Mouse (Mus musculus) adrenal gland, postnatal 36 days (tissue): ENCODE results near the gene Arhgef17. TPM values are rescaled to one million over a fixed set of nuclear protein-coding genes. Genes with fewer than 3 reads are reported as not detected.

Experiments used
- DNase-seq, 2 experiments: peaks; one replicate each; pipeline ENCODE4 v3.0.0; 2021; ENCODE audit warnings: mixed read lengths in 1 of 2
- total RNA-seq, 2 experiments: library from RNA; stranded (reverse); gene quantifications; 2 replicates each; pipeline ENCODE4 v1.2.3; 2021

The Arhgef17 gene
- total RNA-seq, 2 experiments from 2014 or later, result 63.3 to 69.0 TPM

DNA sequence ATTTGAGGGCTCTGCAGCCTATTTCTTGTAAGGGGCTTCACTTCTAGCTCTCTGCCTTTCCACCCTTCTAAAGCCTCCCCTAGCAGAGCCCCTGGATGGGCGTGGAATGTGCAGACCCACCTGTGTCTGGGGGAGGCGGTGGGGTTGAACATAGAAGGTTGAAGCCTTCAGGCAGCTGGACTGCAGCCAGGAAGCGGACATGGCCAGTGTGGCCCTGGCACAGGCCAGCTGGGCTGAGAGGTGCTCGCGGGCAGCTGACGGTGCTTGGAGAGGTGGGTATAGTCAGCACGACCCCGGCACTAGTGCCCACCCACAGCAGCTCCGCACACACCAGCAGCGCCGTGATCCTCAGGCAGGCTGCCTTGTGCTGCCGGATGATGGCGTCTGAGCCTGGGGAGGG, 55.6 kb downstream of the Arhgef17 start:
- peak in 1 of 2 experiments; percentile 51 for DNase-seq

DNA sequence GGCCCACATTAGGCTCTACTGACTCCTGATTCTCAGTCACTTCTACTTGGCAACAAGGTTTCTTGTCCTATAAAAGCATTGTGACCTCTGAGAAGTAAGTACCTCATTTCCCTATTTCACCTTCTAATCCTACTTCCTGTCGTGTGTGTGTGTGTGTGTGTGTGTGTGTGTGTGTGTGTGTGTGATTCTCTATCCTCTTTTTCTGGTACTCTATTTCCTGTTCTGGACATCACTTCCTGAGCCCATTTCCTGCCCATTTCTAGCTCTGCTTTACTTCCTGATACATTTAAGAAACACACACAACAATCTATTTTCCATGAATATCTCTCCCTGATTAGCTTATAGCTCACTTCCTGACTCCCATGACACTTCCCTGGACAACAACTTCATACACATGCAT, 56.1 kb downstream of the Arhgef17 start:
- DNase-seq, result no peak

- no peak for DNase-seq
Observed at GRCm38 (mm10) chr7:100873197-100873596, 58.7 kb downstream of the Arhgef17 start.

DNA sequence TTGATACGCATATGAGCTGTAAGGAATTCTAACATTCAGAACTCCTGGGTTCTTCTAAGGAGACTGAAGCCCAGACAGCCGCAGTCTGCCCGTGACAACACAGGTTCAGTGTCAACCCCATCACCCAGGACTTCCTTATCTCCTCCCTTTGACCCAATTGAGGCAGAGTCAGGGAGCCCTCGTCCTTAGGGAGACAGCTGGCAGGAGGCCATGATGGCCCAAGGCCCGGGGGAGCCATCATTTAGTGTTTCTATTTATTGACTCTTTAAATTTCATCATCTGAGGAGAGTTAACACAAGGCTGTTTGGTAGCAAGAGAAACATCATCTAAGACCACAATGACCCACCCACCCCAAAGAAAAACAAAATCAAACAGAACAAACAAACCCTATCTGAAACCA, 60.0 kb downstream of the Arhgef17 start:
- DNase-seq, result peak; percentile 74 to 79

DNA sequence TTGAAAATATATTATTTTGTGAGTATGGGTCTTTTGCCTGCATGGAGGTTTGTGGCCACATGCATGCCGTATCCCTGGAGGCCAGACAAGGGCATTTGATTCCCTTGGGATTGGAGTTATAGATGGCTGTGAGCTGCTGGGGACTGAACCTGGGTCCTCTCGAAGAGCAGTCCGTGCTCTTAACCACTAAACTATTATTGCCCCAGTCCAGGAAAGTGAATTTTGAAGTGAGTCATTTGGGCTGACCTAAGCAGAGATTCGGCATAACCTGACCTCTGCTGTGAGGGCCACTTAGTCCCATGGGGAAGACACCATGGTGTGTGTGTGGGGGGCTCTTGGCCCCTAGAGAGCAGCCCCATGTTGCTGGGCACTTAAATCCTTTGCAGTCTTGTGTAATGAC, 60.6 kb downstream of the Arhgef17 start:
- no peak for DNase-seq

GRCm38 (mm10) chr7:100869877-100870629, 61.9 kb downstream of the Arhgef17 start:
- no peak for DNase-seq

DNA sequence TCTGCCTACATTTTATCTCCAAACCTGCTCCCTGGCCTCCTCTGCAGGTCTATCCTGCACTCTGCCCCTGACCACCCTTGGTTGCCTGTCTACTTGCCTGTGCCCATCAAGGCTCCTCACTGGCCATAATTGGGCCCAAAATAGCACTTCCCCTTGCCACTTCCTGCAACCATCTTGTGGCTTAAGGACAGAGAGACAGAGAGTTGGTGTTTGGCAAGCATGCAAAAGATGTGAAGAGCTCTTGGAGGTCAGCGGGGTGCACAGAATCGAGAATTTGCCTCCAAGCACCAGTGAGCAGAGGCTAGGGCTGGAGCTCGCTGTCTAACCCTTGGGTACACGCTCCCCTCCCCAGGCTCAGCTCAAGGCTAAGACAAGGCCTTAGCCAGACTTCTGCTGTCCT, 63.4 kb downstream of the Arhgef17 start:
- no peak for DNase-seq

DNA sequence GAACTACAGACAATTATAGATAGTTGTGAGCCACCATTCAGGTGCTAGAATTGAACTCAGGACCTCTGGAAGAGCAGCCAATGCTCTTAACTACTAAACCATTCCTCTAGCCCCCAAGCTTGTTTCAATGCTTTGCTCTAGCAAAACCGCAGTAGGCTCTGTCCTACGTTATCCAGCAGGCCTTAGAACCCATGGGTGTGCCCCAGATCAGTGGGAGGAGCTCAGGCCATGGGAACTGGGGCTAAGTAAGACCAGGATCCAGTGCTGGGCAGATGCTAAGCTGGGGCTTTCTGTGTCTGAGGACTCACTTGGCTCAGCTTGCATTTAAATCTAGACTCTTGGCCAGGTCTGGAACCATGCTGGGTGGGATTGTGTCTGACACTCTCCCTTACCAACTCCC, 64.3 kb downstream of the Arhgef17 start:
- no peak for DNase-seq

DNA sequence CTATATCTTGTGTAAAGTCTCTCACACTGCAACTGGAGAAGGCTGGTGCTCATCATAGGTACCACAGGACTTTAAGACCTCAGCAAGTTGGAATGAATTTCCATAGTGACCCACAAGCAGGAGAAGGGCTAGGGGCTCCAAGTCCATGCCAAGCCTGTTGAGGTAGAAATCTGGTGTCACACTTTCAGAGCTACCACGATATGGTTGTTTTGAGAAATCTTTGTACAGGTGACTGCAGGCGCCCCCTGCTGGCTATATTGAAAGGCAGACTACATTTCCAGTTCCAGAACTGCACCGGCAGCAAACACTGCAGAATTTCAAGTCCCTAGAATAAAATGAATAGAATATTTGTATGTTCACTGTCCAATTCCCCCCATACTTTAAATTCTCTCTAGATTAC, 65.2 kb downstream of the Arhgef17 start:
- DNase-seq, result peak; percentile 67 to 79

GRCm38 (mm10) chr7:100862828-100863638, 68.9 kb downstream of the Arhgef17 start, which contains the start of gene Relt:
TSS of gene Relt (minus strand) at chr7:100863446.
- DNase-seq, result peak; percentile 95 to 96

DNA sequence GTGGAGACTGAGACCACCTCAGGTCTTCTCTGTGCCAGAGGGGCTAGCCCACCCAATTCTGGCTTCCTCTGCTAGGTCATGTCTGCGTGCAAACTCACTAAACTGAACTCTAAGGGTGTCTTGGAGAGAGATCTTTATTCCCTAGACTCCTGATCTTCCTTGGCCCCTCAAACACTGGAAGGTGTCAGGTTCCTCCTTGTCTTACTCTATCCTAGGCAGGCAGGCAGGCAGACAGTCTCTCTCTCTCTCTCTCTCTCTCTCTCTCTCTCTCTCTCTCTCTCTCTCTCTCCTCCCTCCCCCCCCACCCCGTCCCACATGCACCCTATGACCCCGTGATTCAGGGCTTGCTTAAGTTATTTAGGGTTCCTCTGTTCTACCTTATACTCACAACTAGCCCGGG, 69.6 kb downstream of the Arhgef17 start:
- DNase-seq, result no peak

DNA sequence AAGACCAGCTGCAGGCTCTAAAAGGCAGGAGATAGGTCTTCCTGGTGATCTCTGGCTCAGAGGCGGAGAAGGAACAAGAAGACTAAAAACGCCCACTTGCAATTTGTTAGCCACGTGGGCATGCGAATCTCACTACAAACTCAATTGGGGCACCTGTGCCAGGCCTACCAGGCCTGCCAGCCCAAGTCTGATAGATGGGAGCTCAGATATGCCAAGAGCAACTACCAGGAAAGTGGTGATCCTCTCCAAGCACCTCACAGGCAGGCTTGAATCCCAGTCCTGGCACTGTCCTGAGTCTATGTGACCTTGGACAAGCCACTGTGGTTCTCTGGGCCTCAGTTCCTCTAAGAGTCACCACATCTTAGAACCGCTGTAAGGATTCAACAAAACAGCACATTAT, 70.7 kb downstream of the Arhgef17 start:
- DNase-seq, result no peak

DNA sequence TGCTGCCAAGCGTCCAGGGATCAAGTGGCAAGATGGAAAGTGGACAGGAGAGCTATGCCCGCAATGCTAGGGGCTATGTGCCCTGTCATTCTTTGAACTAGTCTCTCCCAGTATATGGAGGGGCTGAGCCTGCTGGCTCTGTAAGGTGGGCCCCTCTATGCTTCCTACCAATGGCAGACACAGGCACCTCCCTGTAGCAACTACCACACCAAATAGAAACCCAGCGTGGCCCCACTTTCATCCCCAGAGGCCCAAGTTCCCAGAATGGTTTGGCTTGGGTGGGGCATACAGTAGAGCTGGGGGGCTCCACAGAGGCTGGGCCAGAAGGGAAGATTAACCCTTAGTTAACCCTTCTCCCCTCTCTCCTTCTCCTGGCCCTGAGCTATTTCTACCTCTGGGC, 71.5 kb downstream of the Arhgef17 start:
- no peak for DNase-seq

- DNase-seq, result peak in 1 of 2 experiments; percentile 42
Observed at GRCm38 (mm10) chr7:100855795-100856573, 75.9 kb downstream of the Arhgef17 start.

DNA sequence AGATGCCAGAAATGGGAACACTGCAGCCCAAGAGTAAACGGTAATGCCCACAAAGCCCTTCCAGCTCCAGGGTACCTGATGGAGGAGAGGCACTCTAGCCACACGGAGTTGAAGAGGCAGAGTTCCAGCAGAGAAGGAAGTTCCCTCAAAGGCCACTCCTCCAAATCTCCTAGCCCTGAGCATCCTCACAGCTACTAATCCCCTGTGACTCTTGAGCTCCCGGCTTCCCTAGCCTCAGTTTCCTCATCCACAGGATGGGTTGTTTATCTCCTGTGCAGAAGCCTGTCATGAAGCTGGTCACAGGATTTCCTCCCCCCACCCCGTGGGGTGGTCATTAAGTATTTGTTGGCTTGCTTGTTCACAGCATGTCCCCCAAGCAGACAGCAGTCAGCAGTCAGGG, 76.6 kb downstream of the Arhgef17 start:
- DNase-seq, result no peak

DNA sequence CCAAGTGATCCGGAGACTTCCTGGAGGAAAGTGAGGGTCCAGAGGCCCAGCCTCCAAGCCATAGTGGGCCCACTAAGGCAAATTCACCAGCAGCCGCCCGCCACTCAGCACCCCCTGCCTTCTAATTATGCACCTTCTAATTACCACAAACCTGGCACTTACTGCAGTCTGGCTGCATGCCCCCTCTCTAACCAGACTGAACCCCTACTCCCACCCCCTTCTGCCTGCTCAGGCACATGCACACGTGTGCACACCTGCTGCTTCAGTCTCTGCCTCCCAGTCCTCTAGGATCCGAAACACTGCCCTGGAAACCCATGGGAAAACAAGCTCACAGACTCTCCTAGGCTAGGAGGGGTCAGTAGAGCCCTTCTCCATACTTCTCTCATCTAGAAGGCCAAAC, 77.0 kb downstream of the Arhgef17 start:
- DNase-seq, result no peak

GRCm38 (mm10) chr7:100854137-100854814, 77.6 kb downstream of the Arhgef17 start:
- DNase-seq, result no peak

DNA sequence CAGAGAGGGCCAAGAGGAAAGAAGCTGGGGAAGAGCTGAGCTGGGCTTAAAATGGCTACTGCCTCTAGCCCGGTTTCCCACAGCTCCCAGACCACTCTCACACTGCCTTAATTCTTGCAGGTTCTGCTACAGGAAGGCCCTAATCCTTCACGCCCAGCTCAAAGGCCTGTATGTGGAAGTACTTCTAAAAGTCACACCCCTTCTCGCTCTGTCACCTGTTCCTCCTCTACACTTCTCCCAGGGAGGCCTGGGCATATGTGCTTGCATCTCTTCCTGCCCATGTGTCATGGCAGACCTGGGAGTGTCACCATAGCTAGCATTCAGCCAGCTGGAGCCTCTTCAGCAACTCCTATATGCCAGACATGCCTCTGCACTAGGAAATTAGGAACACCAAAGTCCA, 78.5 kb downstream of the Arhgef17 start:
- no peak for DNase-seq

DNA sequence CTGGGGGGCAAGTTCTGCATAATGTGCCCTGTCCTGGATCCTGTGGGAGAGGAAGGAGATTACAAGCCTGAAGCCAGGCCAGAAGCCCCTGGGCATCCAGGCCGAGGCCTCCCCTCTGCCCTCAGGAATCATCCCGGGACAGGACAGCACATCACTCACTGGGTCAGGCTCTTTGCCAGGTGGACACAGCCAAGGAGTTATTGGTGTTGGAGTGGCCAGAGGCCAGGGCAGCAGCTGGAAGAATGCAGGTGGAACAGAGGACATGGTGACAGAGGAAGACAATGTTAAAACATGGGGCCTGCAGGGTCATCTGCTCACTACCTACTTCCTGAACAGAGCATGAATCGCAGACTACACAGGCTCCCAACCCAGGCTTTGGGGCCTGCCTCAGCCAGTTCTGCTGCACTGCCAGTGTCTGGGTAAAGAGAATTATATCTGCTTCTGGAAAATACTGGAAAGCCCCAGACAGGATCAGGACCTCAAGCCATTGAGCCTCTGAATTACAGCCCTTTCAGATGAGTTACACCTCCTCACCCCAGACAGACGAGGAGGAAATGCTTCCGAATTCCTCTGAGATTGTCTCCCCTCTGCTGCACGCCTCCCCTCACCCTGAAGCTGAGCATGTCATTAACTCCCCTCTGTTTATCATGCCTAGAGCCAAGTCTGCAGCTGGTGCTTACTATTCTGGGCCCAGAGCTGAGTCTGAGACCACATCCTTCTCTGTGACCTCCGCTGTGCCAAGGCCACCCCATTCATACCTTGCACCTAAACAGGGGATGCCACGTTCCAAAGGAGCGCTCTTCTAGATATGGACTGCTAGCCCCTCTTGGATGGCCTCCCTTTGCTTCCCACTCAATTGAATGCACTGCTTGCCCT, 80.2 kb downstream of the Arhgef17 start:
- DNase-seq, result no peak

- DNase-seq, result no peak
Observed at GRCm38 (mm10) chr7:100849508-100849907, 82.4 kb downstream of the Arhgef17 start.

DNA sequence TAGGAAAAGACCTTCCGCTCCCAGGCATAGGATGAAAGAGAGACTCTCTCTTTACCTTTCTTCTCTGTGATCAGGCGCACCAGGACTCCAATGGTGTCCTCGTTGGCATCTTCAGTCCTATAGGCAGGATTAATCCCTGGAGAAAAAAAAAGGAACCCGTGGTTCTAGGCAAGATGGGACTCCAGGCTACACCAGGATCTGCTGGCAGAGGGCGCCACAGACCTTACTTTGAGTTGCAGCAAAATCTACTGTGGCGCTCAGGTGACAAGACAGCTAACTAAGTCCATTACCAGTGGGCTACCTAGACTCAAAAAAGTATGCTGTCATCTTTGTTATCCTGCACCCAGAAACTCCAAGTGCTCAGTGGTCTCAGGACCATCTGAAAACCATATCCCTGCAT, 83.2 kb downstream of the Arhgef17 start:
- DNase-seq, result peak; percentile 74 to 84
